Mouse (Mus musculus): ENCODE results near the gene Sult2a7. TPM values are rescaled to one million over a fixed set of nuclear protein-coding genes. Genes with fewer than 3 reads are reported as not detected.

Gene Sult2a7
- not detected in 2 replicates for polyA plus RNA-seq (2016; fragmentation: Nextera tagmentation; extraction: Ambion mirVana)

DNA sequence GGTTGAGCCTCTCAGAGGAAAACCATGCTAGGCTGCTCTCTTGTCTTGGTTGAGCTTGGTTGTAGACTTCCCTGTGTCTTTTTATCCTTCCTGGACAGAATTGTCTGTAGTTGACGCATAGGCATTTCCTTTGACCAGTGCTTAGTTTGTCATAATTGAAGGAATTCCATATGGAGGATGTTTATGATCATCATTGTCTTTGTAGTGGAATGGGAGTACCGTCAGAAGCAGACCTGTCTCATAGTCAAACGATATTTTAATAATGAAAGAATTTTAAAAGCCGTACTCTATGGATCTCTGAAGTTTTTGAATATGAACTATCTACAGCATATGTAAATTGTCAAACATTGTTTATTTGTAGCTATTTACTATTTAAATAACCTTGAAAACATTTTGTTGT lies at the start of gene Sult2a7:
Gene Sult2a7 (minus strand): TSS at position 101 of the 400 bp plus-strand sequence.
- no peaks in the 10 kb centered on the region for H3K36me3 ChIP-seq

DNA sequence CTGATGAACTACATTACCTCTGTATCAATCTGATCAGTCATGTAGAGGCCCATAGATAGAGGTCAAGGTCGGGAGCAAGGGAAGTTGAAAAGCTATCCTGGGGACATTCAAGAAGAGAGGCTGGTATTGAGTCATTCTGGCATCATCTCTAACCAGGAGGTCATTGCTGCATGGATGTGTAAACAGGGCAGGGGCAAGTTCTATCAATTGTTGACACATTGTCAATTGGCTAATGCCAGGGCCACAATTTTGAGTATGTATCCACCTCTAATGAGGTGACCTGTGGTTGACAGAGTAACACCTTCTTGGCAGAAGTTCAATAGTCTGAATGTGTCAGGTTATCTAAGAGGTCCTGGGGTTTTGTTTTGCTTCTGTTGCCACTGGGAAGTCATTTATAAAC lies 31.2 kb upstream of the Sult2a7 start:
- H3K36me3 ChIP-seq, result no peaks in the 10 kb centered on the region
- no peak overlapping the region for H3K9ac ChIP-seq
- 57% methylated on average over 1 of the region's 1 CpGs for WGBS
- H3K9me3 ChIP-seq (replicated peaks), result peaks cover 23% of the 10 kb centered on the region
- no peak overlapping the region for H3K4me2 ChIP-seq
- H3K4me3 ChIP-seq, result no peak overlapping the region
- H3K4me1 ChIP-seq (replicated peaks), result no peaks in the 10 kb centered on the region
- ATAC-seq (ENCODE audit: insufficient number of reproducible peaks, low FRiP score), result no peak
- H3K27ac ChIP-seq (ENCODE audit: poor library complexity, severe bottlenecking), result no peak overlapping the region
- H3K27me3 ChIP-seq (replicated peaks), result no peaks in the 10 kb centered on the region

More for the DNA sequence above, at the start of gene Sult2a7:
- WGBS, result 85% methylated on average over 4 of the region's 4 CpGs
- no peak for ATAC-seq (ENCODE audit: insufficient number of reproducible peaks, low FRiP score)
- Histone ChIP-seq H3K4me2 (no peak within 1 kb of the TSS), H3K27me3 (replicated peaks) (no peaks in the 10 kb centered on the region), H3K9me3 (replicated peaks) (peaks cover 18% of the 10 kb centered on the region; the same call in 1 of the 2 replicates), H3K4me1 (replicated peaks) (no peaks in the 10 kb centered on the region), H3K4me3 (no peak within 1 kb of the TSS), H3K9ac (no peak within 1 kb of the TSS), H3K27ac (ENCODE audit: poor library complexity, severe bottlenecking) (no peak within 1 kb of the TSS)

DNA sequence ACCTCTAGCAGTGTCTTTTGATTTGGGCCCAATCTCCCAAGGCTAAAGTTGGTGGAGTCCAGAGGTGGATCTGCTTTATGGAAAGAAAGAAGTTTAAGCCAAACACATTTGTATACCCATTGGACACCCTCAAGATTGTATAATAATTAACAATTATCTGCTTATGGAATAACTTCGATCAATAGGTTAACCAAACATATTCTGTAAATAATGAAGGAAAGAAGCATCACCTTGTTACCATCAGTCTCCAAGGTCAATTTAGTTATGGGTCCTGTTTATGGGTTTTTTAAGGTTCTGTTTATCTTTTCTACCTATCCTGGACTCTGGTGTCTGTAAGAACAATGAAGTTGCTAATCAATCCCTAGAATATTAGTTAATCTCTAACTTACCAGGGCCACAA lies 28.6 kb upstream of the Sult2a7 start:
- 67% methylated on average over 1 of the region's 1 CpGs for WGBS
- H3K27me3 ChIP-seq (replicated peaks), result no peaks in the 10 kb centered on the region
- H3K4me1 ChIP-seq (replicated peaks), result no peaks in the 10 kb centered on the region
- no peak overlapping the region for H3K4me3 ChIP-seq
- no peak overlapping the region for H3K27ac ChIP-seq (ENCODE audit: poor library complexity, severe bottlenecking)
- peaks cover 35% of the 10 kb centered on the region for H3K9me3 ChIP-seq (replicated peaks)
- no peak overlapping the region for H3K9ac ChIP-seq
- H3K4me2 ChIP-seq, result no peak overlapping the region
- no peaks in the 10 kb centered on the region for H3K36me3 ChIP-seq
- ATAC-seq (ENCODE audit: insufficient number of reproducible peaks, low FRiP score), result no peak

DNA sequence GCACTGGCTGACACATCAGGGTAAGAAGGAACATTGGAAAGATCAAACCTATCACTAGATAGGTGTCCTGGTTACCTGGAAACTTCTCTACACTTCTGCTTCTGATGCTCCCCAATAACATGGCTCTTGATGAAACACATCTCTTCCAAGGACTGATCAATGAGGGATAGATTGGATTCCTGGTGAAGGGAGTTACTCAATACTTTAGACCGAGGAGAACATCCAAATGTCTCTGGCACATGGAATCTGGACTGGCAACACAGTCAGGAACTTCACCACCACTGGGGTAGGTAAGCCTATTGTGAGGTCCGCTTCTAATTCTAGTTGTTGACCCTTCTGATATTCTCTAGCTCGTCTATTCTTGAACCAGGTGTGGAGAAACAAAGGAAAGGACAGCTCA lies 24.3 kb upstream of the Sult2a7 start:
- H3K4me1 ChIP-seq (replicated peaks), result no peaks in the 10 kb centered on the region
- peaks cover 36% of the 10 kb centered on the region for H3K9me3 ChIP-seq (replicated peaks)

DNA sequence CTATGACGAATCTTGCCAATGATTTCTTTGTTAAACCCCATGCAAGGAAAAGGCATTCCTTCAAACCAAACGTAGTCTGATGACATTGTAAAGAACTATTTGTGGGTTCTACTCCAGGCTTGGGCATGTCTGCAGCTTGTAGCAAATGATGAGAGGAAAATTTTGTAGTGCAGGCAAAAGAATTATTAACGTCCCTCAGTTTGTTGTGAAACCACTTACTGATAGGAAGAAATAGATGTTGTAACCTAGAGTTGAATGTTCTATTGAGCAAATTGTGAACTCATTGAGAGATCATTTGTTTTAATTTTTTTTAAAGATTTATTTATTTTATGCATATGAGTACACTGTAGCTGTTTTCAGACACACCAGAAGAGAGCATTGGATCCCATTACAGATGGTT lies 1.1 kb downstream of the Sult2a7 start:
- Histone ChIP-seq H3K27me3 (replicated peaks) (no peaks in the 10 kb centered on the region), H3K9me3 (replicated peaks) (peaks cover 18% of the 10 kb centered on the region; the same call in 1 of the 2 replicates), H3K4me1 (replicated peaks) (no peaks in the 10 kb centered on the region), H3K27ac (ENCODE audit: poor library complexity, severe bottlenecking) (no peak overlapping the region), H3K4me3 (no peak overlapping the region), H3K36me3 (no peaks in the 10 kb centered on the region), H3K9ac (no peak overlapping the region), H3K4me2 (no peak overlapping the region)
- WGBS, result 63% methylated on average over 3 of the region's 3 CpGs
- no peak for ATAC-seq (ENCODE audit: insufficient number of reproducible peaks, low FRiP score)

More for the DNA sequence above, 24.3 kb upstream of the Sult2a7 start:
- Histone ChIP-seq H3K4me2 (no peak overlapping the region), H3K36me3 (no peaks in the 10 kb centered on the region), H3K27ac (ENCODE audit: poor library complexity, severe bottlenecking) (no peak overlapping the region), H3K27me3 (replicated peaks) (no peaks in the 10 kb centered on the region), H3K4me3 (no peak overlapping the region), H3K9ac (no peak overlapping the region)
- WGBS, result 55% methylated on average over 3 of the region's 3 CpGs
- no peak for ATAC-seq (ENCODE audit: insufficient number of reproducible peaks, low FRiP score)

DNA sequence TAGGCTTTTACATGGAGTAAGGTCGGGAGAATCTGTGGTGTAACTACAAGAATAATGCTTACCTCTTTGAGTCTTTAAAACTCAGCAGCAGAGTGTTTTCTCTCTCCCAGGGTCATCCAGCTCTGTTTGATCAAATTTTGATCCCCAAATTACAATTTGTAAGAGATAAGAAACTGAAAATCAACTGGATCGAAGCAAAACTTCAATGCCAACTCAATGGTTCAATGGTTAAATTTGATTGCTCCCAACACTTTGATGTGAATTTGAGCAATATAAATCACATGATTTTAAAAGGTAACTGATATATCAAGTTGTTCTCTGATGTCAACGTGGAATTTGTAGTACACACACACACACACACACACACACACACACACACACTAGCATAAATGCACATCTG lies 47.5 kb downstream of the Sult2a7 start, which contains the start of gene Sult2a8:
Gene Sult2a8 (minus strand): TSS at position 236 of the 400 bp plus-strand sequence.
- Histone ChIP-seq H3K9ac (no peak within 1 kb of the TSS), H3K4me1 (replicated peaks) (no peaks in the 10 kb centered on the region), H3K27me3 (replicated peaks) (no peaks in the 10 kb centered on the region)

DNA sequence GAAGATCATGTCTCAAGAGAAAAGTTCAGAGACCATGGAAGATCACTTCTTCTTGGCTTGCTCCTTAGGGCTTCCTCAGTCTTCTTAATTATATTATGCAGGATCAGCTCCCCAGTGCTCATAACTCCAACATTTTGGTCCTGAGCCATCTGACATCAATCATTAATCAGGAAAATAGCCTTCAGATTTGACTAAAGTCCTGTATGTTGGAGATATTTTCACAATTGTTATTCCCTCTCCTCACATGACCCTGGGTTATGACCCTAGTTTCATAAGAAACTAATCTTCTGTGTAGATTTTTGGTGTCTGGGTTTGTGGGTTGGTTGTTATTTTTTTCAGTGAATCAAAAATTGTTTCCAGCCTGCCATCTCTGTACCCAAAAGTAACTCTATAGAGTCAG lies 54.4 kb downstream of the Sult2a7 start:
- no peaks in the 10 kb centered on the region for H3K36me3 ChIP-seq
- no peak overlapping the region for H3K9ac ChIP-seq
- no peak overlapping the region for H3K4me3 ChIP-seq
- H3K4me1 ChIP-seq (replicated peaks), result no peaks in the 10 kb centered on the region
- H3K27ac ChIP-seq (ENCODE audit: poor library complexity, severe bottlenecking), result no peak overlapping the region
- peaks cover 23% of the 10 kb centered on the region for H3K9me3 ChIP-seq (replicated peaks)
- no peak for ATAC-seq (ENCODE audit: insufficient number of reproducible peaks, low FRiP score)
- H3K27me3 ChIP-seq (replicated peaks), result no peaks in the 10 kb centered on the region
- H3K4me2 ChIP-seq, result no peak overlapping the region

More for the DNA sequence above, 47.5 kb downstream of the Sult2a7 start, which contains the start of gene Sult2a8:
- peaks cover 20% of the 10 kb centered on the region for H3K9me3 ChIP-seq (replicated peaks)
- ATAC-seq (ENCODE audit: insufficient number of reproducible peaks, low FRiP score), result no peak
- no peak within 1 kb of the TSS for H3K4me3 ChIP-seq
- H3K36me3 ChIP-seq, result no peaks in the 10 kb centered on the region
- 52% methylated on average over 3 of the region's 3 CpGs for WGBS
- H3K27ac ChIP-seq (ENCODE audit: poor library complexity, severe bottlenecking), result no peak within 1 kb of the TSS
- H3K4me2 ChIP-seq, result no peak within 1 kb of the TSS

DNA sequence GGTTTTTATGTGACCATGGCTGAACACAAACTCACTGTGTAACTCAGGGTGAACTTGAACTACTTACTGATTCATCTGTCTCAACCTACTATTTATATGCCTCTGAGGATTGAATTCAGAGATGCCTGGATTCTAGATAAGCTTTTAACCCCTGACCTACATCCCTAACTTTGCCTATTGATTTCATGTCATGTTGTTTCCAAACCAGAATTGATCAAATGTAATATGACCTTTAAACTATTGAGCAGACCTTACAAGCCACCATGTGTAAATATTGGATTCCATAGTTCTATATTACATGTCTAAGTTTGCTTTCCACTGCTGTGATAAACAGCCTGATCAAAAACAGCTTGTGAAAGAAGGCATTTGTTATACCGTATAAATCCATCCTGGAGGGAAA lies 55.5 kb downstream of the Sult2a7 start:
- Histone ChIP-seq H3K4me2 (no peak overlapping the region), H3K4me1 (replicated peaks) (no peaks in the 10 kb centered on the region), H3K9ac (no peak overlapping the region), H3K4me3 (no peak overlapping the region), H3K27ac (ENCODE audit: poor library complexity, severe bottlenecking) (no peak overlapping the region), H3K9me3 (replicated peaks) (peaks cover 21% of the 10 kb centered on the region), H3K36me3 (no peaks in the 10 kb centered on the region), H3K27me3 (replicated peaks) (no peaks in the 10 kb centered on the region)
- no peak for ATAC-seq (ENCODE audit: insufficient number of reproducible peaks, low FRiP score)
- 72% methylated on average over 1 of the region's 1 CpGs for WGBS

DNA sequence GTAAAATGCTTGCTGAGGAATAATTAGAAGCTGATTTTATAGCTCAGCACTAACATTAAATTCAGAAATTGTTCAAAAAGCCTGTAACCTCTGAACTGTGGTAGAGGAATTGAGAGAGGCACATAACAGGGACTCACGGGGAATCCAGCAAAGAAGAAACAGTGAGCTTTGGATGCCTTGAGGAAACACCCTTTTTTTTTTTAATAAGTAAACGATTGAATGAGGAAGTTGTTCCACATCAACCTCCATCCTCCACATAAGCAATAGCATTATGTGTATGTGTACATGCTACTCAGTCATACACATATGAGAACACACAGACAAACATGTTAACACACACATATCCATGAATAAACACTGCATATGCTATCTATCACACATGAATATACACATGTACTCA lies 56.0 kb downstream of the Sult2a7 start:
- no peak overlapping the region for H3K27ac ChIP-seq (ENCODE audit: poor library complexity, severe bottlenecking)
- H3K4me3 ChIP-seq, result no peak overlapping the region
- H3K4me2 ChIP-seq, result no peak overlapping the region
- no peak for ATAC-seq (ENCODE audit: insufficient number of reproducible peaks, low FRiP score)
- H3K36me3 ChIP-seq, result no peaks in the 10 kb centered on the region
- H3K27me3 ChIP-seq (replicated peaks), result no peaks in the 10 kb centered on the region
- WGBS, result 66% methylated on average over 2 of the region's 2 CpGs
- H3K4me1 ChIP-seq (replicated peaks), result no peaks in the 10 kb centered on the region
- peaks cover 21% of the 10 kb centered on the region for H3K9me3 ChIP-seq (replicated peaks)
- no peak overlapping the region for H3K9ac ChIP-seq

Other genes starting within 250 kb of the Sult2a7 start
- gene Sult2a6, start 239.4 kb downstream of the Sult2a7 start, polyA plus RNA-seq (2016; fragmentation: Nextera tagmentation; extraction: Ambion mirVana), result not detected in 2 replicates
- gene Obox8, start 160.7 kb downstream of the Sult2a7 start, polyA plus RNA-seq (2016; fragmentation: Nextera tagmentation; extraction: Ambion mirVana), result not detected in 2 replicates
- not detected in 2 replicates for gene Sult2a8, start 47.5 kb downstream of the Sult2a7 start, polyA plus RNA-seq (2016; fragmentation: Nextera tagmentation; extraction: Ambion mirVana)
- 0.18 and 0.23 TPM in 2 replicates for gene Vmn1r90, start 69.3 kb upstream of the Sult2a7 start, polyA plus RNA-seq (2016; fragmentation: Nextera tagmentation; extraction: Ambion mirVana)
- not detected in 2 replicates for gene Obox7, start 165.3 kb upstream of the Sult2a7 start, polyA plus RNA-seq (2016; fragmentation: Nextera tagmentation; extraction: Ambion mirVana)

Measured in heart, embryonic 12.5 days (tissue).